Mouse (Mus musculus): ENCODE measurements at regions not wholly inside any gene's neighbourhood (a gene's known extent, or its start where the extent isn't known, plus 50 kb on each side); places are given as distances from the start of the nearest gene placed in this dataset.

- no peaks in the 10 kb centered on the region for H3K36me3 ChIP-seq (replicated peaks; ENCODE audit: control insufficient read depth, insufficient read depth, low read depth)
- WGBS (ENCODE audit: insufficient replicate concordance) = 50% methylated on average over 4 of the region's 4 CpGs
- no peaks in the 10 kb centered on the region for H3K9me3 ChIP-seq (ENCODE audit: control insufficient read depth, low read length)
- TF ChIP-seq EP300 (IDR thresholded peaks at IDR 0.05; ENCODE audit: low read depth) = no peak
- no peak for TF ChIP-seq CTCF (IDR thresholded peaks at IDR 0.05; ENCODE audit: low read depth)
- no peak overlapping the region for H3K4me2 ChIP-seq (ENCODE audit: low read depth)
- no peak overlapping the region for H3K27ac ChIP-seq
- DNase-seq (ENCODE audit: low read depth in 3 of 3, low spot score in 3 of 3) (no peak), ATAC-seq (ENCODE audit: insufficient read depth) (no peak)
- no peak overlapping the region for H3K4me3 ChIP-seq (ENCODE audit: insufficient read depth in 1 of 2, low read depth in 2 of 2, low read length in 2 of 2)
- no peak overlapping the region for H3K9ac ChIP-seq (replicated peaks)
- H3K27me3 ChIP-seq (ENCODE audit: control insufficient read depth, insufficient read depth, low read length) = no peaks in the 10 kb centered on the region
- H3K4me1 ChIP-seq (replicated peaks; ENCODE audit: control insufficient read depth in 2 of 2, insufficient read depth in 2 of 2, low read length in 1 of 2) = no peaks in the 10 kb centered on the region
These were observed 66.4 kb upstream of the Arhgef26 start for GRCm38 (mm10) chr3:62271703-62272102.

DNA sequence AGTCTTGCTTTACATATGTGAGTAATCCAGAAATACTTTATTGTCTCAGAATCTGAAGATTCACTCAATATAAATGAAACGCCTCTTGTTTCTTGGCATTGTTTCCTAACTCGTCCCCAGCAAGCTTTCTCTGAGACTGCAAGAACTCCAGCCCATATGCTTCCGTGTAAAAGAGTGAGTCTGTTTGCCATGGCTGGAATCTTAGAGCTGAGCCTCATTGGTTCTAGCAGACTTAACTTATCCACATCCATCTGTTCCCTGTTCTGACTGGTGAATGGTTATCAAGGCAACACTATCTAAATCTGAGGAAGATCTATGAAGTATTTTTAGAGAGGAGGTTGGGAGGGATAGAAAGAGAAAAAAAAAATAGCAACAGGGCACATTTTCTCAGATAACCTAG lies 59.9 kb upstream of the Arhgef26 start:
- Histone ChIP-seq H3K4me1 (replicated peaks; ENCODE audit: control insufficient read depth in 2 of 2, insufficient read depth in 2 of 2, low read length in 1 of 2) (no peaks in the 10 kb centered on the region), H3K4me2 (ENCODE audit: low read depth) (no peak overlapping the region), H3K4me3 (ENCODE audit: insufficient read depth in 1 of 2, low read depth in 2 of 2, low read length in 2 of 2) (no peak overlapping the region), H3K27me3 (ENCODE audit: control insufficient read depth, insufficient read depth, low read length) (no peaks in the 10 kb centered on the region), H3K9ac (replicated peaks) (no peak overlapping the region), H3K36me3 (replicated peaks; ENCODE audit: control insufficient read depth, insufficient read depth, low read depth) (no peaks in the 10 kb centered on the region), H3K27ac (no peak overlapping the region), H3K9me3 (ENCODE audit: control insufficient read depth, low read length) (no peaks in the 10 kb centered on the region)
- 55% methylated on average over 3 of the region's 3 CpGs for WGBS (ENCODE audit: insufficient replicate concordance)
- TF ChIP-seq EP300 (IDR thresholded peaks at IDR 0.05; ENCODE audit: low read depth) (no peak), CTCF (IDR thresholded peaks at IDR 0.05; ENCODE audit: low read depth) (no peak)
- ATAC-seq (ENCODE audit: insufficient read depth) (no peak), DNase-seq (ENCODE audit: low read depth in 3 of 3, low spot score in 3 of 3) (no peak)

- H3K9ac ChIP-seq (replicated peaks) = no peak overlapping the region
- H3K9me3 ChIP-seq (ENCODE audit: control insufficient read depth, low read length) = no peaks in the 10 kb centered on the region
- no peaks in the 10 kb centered on the region for H3K4me1 ChIP-seq (replicated peaks; ENCODE audit: control insufficient read depth in 2 of 2, insufficient read depth in 2 of 2, low read length in 1 of 2)
- no peaks in the 10 kb centered on the region for H3K27me3 ChIP-seq (ENCODE audit: control insufficient read depth, insufficient read depth, low read length)
- TF ChIP-seq EP300 (IDR thresholded peaks at IDR 0.05; ENCODE audit: low read depth) (no peak), CTCF (IDR thresholded peaks at IDR 0.05; ENCODE audit: low read depth) (no peak)
- H3K27ac ChIP-seq = no peak overlapping the region
- 58% methylated on average over 2 of the region's 2 CpGs for WGBS (ENCODE audit: insufficient replicate concordance)
- no peak overlapping the region for H3K4me2 ChIP-seq (ENCODE audit: low read depth)
- ATAC-seq (ENCODE audit: insufficient read depth) (no peak), DNase-seq (ENCODE audit: low read depth in 3 of 3, low spot score in 3 of 3) (no peak)
- H3K36me3 ChIP-seq (replicated peaks; ENCODE audit: control insufficient read depth, insufficient read depth, low read depth) = no peaks in the 10 kb centered on the region
- H3K4me3 ChIP-seq (ENCODE audit: insufficient read depth in 1 of 2, low read depth in 2 of 2, low read length in 2 of 2) = no peak overlapping the region
These were observed 57.2 kb upstream of the Arhgef26 start for GRCm38 (mm10) chr3:62280960-62281359.
